Mouse (Mus musculus) embryonic facial prominence, embryonic 12.5 days (tissue): ENCODE measurements around the gene Sstr1. TPM values are rescaled to one million over a fixed set of nuclear protein-coding genes. Genes with fewer than 3 reads are reported as not detected.

Source experiments
- ATAC-seq: fragments of 200-750 bp; cut with Nextera tagmentation; 2 replicates; pipeline ENCODE4 v1.8.0; 2017; ENCODE audit not compliant: insufficient number of reproducible peaks, insufficient read depth, low FRiP score, low TSS enrichment
- H3K27ac ChIP-seq: fragments of 300-500 bp; sonication (generic); 2 replicates; pipeline ENCODE4 v1.5.1; 2016; ENCODE audit warnings: mild to moderate bottlenecking
- H3K27me3 ChIP-seq: fragments of 300-500 bp; sonication (generic); 2 replicates; pipeline ENCODE4 v1.6.1; 2016; ENCODE audit warnings: mild to moderate bottlenecking, moderate library complexity
- H3K36me3 ChIP-seq: fragments of 300-500 bp; sonication (generic); 2 replicates; pipeline ENCODE4 v1.6.1; 2016; ENCODE audit warnings: mild to moderate bottlenecking
- H3K4me1 ChIP-seq: fragments of 300-500 bp; sonication (generic); 2 replicates; pipeline ENCODE4 v1.6.1; 2016
- H3K4me2 ChIP-seq: fragments of 300-500 bp; sonication (generic); replicated peaks from 2 replicates; pipeline ENCODE4 v1.6.1; 2016; ENCODE audit warnings: mild to moderate bottlenecking, moderate library complexity
- H3K4me3 ChIP-seq: fragments of 300-500 bp; sonication (generic); 2 replicates; pipeline ENCODE4 v1.5.1; 2016; ENCODE audit warnings: mild to moderate bottlenecking
- H3K9ac ChIP-seq: fragments of 300-500 bp; sonication (generic); 2 replicates; pipeline ENCODE4 v1.6.1; 2016; ENCODE audit warnings: mild to moderate bottlenecking, moderate library complexity
- H3K9me3 ChIP-seq: fragments of 300-500 bp; sonication (generic); 2 replicates; pipeline ENCODE4 v1.6.1; 2016; ENCODE audit warnings: mild to moderate bottlenecking, moderate library complexity
- WGBS: fragments of 180-500 bp; shearing (Covaris S2); methylation state at CpG from one replicate; pipeline ENCODE4 v1.1.7; 2016; 5-methylcytosine and 5-hydroxymethylcytosine counted together
- polyA plus RNA-seq: library from polyadenylated mRNA; unstranded; fragments of >200 nt; fragmentation: Nextera tagmentation; extraction: Ambion mirVana; gene quantifications from 2 replicates; pipeline ENCODE4 v1.2.1, GENCODE M21; 2016

Gene Sstr1
- polyA plus RNA-seq, 1 experiment from 2014 or later: 2.0 TPM

- no peak overlapping the region for H3K4me3 ChIP-seq
Observed at GRCm38 (mm10) chr12:58225644-58226043, 14.1 kb downstream of the Sstr1 start.

GRCm38 (mm10) chr12:58232489-58232888 lies 20.9 kb downstream of the Sstr1 start:
- H3K27ac ChIP-seq: no peak overlapping the region
- no peak overlapping the region for H3K4me2 ChIP-seq
- no peak for ATAC-seq
- no peak overlapping the region for H3K4me3 ChIP-seq
- WGBS: 80% methylated on average over 2 of the region's 2 CpGs
- no peaks in the 10 kb centered on the region for H3K4me1 ChIP-seq
- no peaks in the 10 kb centered on the region for H3K36me3 ChIP-seq
- H3K9me3 ChIP-seq: no peaks in the 10 kb centered on the region
- H3K9ac ChIP-seq: no peak overlapping the region
- H3K27me3 ChIP-seq: no peaks in the 10 kb centered on the region

More at GRCm38 (mm10) chr12:58225644-58226043, 14.1 kb downstream of the Sstr1 start:
- no peak for ATAC-seq
- Histone ChIP-seq H3K4me1 (no peaks in the 10 kb centered on the region), H3K36me3 (no peaks in the 10 kb centered on the region), H3K9me3 (no peaks in the 10 kb centered on the region), H3K27ac (no peak overlapping the region), H3K9ac (no peak overlapping the region), H3K4me2 (no peak overlapping the region), H3K27me3 (no peaks in the 10 kb centered on the region)
- 82% methylated on average over 5 of the region's 5 CpGs for WGBS

DNA sequence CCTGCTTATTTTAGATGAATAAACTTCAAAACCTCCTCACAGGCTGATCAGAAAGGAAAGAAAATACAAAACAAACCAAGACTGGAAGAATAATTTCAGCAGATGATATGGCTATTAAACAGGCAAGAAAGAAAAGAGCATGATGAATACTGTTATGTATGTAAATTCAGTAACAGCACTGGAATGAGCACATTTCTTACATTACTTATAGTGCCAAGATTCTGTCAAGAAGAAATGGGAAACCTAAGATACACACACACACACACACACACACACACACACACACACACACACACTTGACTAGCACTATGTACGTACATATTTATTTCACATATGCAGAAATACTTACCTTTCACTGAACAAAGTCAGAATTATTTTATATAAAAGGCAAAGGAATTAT lies 40.3 kb downstream of the Sstr1 start:
- Histone ChIP-seq H3K9ac (no peak overlapping the region), H3K4me3 (no peak overlapping the region), H3K27ac (no peak overlapping the region), H3K36me3 (no peaks in the 10 kb centered on the region), H3K27me3 (no peaks in the 10 kb centered on the region), H3K4me1 (no peaks in the 10 kb centered on the region), H3K4me2 (no peak overlapping the region), H3K9me3 (no peaks in the 10 kb centered on the region)
- no peak for ATAC-seq
- WGBS: 93% methylated on average over 1 of the region's 1 CpGs

Other genes starting within 250 kb of the Sstr1 start
- gene Clec14a, start 57.5 kb downstream of the Sstr1 start, polyA plus RNA-seq: 7.5 and 8.4 TPM in 2 replicates